In the genomic region with DNA sequence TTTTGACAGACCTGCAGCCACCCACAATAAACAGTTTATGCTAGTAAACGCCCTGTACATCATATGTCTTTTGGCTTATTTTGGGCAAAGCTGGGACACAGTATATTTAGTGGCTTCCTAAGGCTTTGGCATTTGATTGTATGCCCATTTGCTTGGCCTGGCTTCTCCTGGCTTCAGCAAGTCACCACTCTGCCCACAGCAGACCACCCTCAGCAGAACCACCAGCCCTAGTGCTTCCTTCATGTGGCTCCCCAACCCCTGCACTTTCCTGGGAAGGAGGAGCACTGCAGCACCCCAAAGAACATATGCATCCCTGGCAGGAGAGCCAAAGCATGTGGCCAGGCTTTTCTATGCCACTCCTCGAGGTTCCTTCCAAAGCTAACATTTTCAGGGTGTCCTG, we compare ENCODE assay signal across 33 mouse cellular contexts.
DNase-seq lines count a peak whose midpoint lies in the region; ATAC-seq and TF ChIP-seq lines count a peak whose summit lies in the region.
"Had no signal": no experiment of that assay in that cellular context is flagged by ENCODE, and none has a peak within 500 bp of the region (broad histone marks: within the 10 kb centered on the region; RNA-seq: fewer than 3 reads in every experiment).

No protein-coding gene starts in this region.

- DNase-seq in frontal cortex, postnatal 10 days (ENCODE audit: low spot score in 2 of 2) = no peak
- peak; percentile 18 to 41 for DNase-seq in left cerebral cortex, postnatal 36 days (ENCODE audit: low spot score in 2 of 2)
- DNase-seq in left cerebral cortex, adult 8-10 months (ENCODE audit: low spot score in 2 of 2) = no peak
- DNase-seq in forebrain, postnatal 0 days = no peak
- DNase-seq in stomach, postnatal 0 days (ENCODE audit: low spot score) = no peak
- DNase-seq: adrenal gland, adult 8-10 months; cerebellum, adult 9-11 months; embryo, embryonic 11 days; gastrocnemius, postnatal 25 days; heart, adult 11 months; heart, postnatal 4 days; kidney, adult 11 months; kidney, postnatal 25 days; liver; lung, adult 2 months; lung, postnatal 10 days; right cerebral cortex, postnatal 14 days; spleen, adult 18-20 months; thymus, adult 18-20 months; thymus, postnatal 25 days had no signal

- intact Hi-C loops in left cerebral cortex, postnatal 36 days (cut with DNase I) = no loop called here

- ATAC-seq in frontal cortex, adult (ENCODE audit: low TSS enrichment) = peak; percentile 69
- ATAC-seq in embryonic facial prominence, embryonic 12.5 days (ENCODE audit: insufficient number of reproducible peaks, insufficient read depth, low FRiP score, low TSS enrichment) = no peak
- ATAC-seq in limb, embryonic 12.5 days (ENCODE audit: insufficient number of reproducible peaks, insufficient read depth, low FRiP score, low TSS enrichment, low read depth) = no peak
- ATAC-seq in forebrain, postnatal 0 days = no peak
- no peak for ATAC-seq in stomach, postnatal 0 days (ENCODE audit: low FRiP score, low TSS enrichment)
- ATAC-seq: activated CD4-positive, CD25-positive, alpha-beta regulatory T cell, adult 4 months; forebrain, embryonic 15.5 days; inflammation-experienced regulatory T-cells, adult 6 months; midbrain, embryonic 16.5 days had no signal

- H3K4me1 ChIP-seq in embryonic facial prominence, embryonic 12.5 days = peaks cover 8% of the 10 kb centered on the region; the same call in 1 of the 2 replicates
- peaks cover 20% of the 10 kb centered on the region for H3K4me1 ChIP-seq in limb, embryonic 12.5 days (replicated peaks)
- H3K4me1 ChIP-seq in forebrain, postnatal 0 days (ENCODE audit: insufficient read depth) = no peaks in the 10 kb centered on the region
- H3K4me1 ChIP-seq in stomach, postnatal 0 days (replicated peaks; ENCODE audit: control insufficient read depth, insufficient read depth) = no peaks in the 10 kb centered on the region
- H3K4me1 ChIP-seq: forebrain, embryonic 15.5 days; kidney, embryonic 15.5 days had no signal

- H3K4me2 ChIP-seq in embryonic facial prominence, embryonic 12.5 days (replicated peaks) = no peak overlapping the region
- no peak overlapping the region for H3K4me2 ChIP-seq in limb, embryonic 12.5 days
- H3K4me2 ChIP-seq in forebrain, postnatal 0 days (ENCODE audit: low read depth) = no peak overlapping the region
- H3K4me2 ChIP-seq in stomach, postnatal 0 days (replicated peaks; ENCODE audit: low read depth) = no peak overlapping the region
- H3K4me2 ChIP-seq: forebrain, embryonic 15.5 days; hindbrain, embryonic 15.5 days; kidney, embryonic 15.5 days had no signal

- no peaks in the 10 kb centered on the region for H3K9me3 ChIP-seq in embryonic facial prominence, embryonic 12.5 days
- no peaks in the 10 kb centered on the region for H3K9me3 ChIP-seq in limb, embryonic 12.5 days
- H3K9me3 ChIP-seq in forebrain, postnatal 0 days (ENCODE audit: low read length) = no peaks in the 10 kb centered on the region
- H3K9me3 ChIP-seq in stomach, postnatal 0 days (ENCODE audit: control insufficient read depth, low read length) = no peaks in the 10 kb centered on the region
- H3K9me3 ChIP-seq: forebrain, embryonic 15.5 days; heart, embryonic 10.5 days; hindbrain, embryonic 15.5 days; kidney, embryonic 15.5 days had no signal

- TF ChIP-seq EP300 in stomach, postnatal 0 days (optimal IDR thresholded peaks at IDR 0.05) = no peak

- no peak for TF ChIP-seq CTCF in forebrain, postnatal 0 days (IDR thresholded peaks at IDR 0.05; ENCODE audit: low read depth)
- TF ChIP-seq CTCF in stomach, postnatal 0 days (IDR thresholded peaks at IDR 0.05; ENCODE audit: low read depth) = no peak

- no peak overlapping the region for H3K4me3 ChIP-seq in embryonic facial prominence, embryonic 12.5 days
- H3K4me3 ChIP-seq in limb, embryonic 12.5 days (replicated peaks) = no peak overlapping the region
- H3K4me3 ChIP-seq in forebrain, postnatal 0 days (ENCODE audit: low read depth, low read length) = no peak overlapping the region
- H3K4me3 ChIP-seq in stomach, postnatal 0 days (ENCODE audit: low read depth, low read length) = no peak overlapping the region
- H3K4me3 ChIP-seq: forebrain, embryonic 15.5 days; heart, embryonic 10.5 days; hindbrain, embryonic 15.5 days; kidney, embryonic 15.5 days had no signal

- no peaks in the 10 kb centered on the region for H3K27me3 ChIP-seq in embryonic facial prominence, embryonic 12.5 days
- H3K27me3 ChIP-seq in limb, embryonic 12.5 days = no peaks in the 10 kb centered on the region
- H3K27me3 ChIP-seq in forebrain, postnatal 0 days (ENCODE audit: insufficient read depth, low read length) = no peaks in the 10 kb centered on the region
- no peaks in the 10 kb centered on the region for H3K27me3 ChIP-seq in stomach, postnatal 0 days (ENCODE audit: control insufficient read depth, insufficient read depth, low read length)
- H3K27me3 ChIP-seq: CH12.LX; forebrain, embryonic 15.5 days; hindbrain, embryonic 15.5 days; kidney, embryonic 15.5 days had no signal

- WGBS in embryonic facial prominence, embryonic 12.5 days = 50% methylated on average over 2 of the region's 2 CpGs
- WGBS in limb, embryonic 12.5 days = 58% methylated on average over 2 of the region's 2 CpGs
- WGBS in forebrain, postnatal 0 days = 61% methylated on average over 2 of the region's 2 CpGs
- whole genome bisulfite sequencing in stomach, postnatal 0 days = 60% methylated on average over 2 of the region's 2 CpGs

- H3K27ac ChIP-seq in embryonic facial prominence, embryonic 12.5 days = peak overlapping the region; percentile 41; the same call in 1 of the 2 replicates
- peak overlapping the region; percentile 87 for H3K27ac ChIP-seq in limb, embryonic 12.5 days
- H3K27ac ChIP-seq in forebrain, postnatal 0 days (ENCODE audit: low read depth, low read length) = no peak overlapping the region
- no peak overlapping the region for H3K27ac ChIP-seq in stomach, postnatal 0 days (replicated peaks)
- H3K27ac ChIP-seq: forebrain, embryonic 15.5 days; heart, embryonic 10.5 days; hindbrain, embryonic 15.5 days; kidney, embryonic 15.5 days; liver, embryonic 14.5 days; macrophage had no signal

- H3K9ac ChIP-seq in embryonic facial prominence, embryonic 12.5 days = no peak overlapping the region
- no peak overlapping the region for H3K9ac ChIP-seq in limb, embryonic 12.5 days (replicated peaks)
- no peak overlapping the region for H3K9ac ChIP-seq in forebrain, postnatal 0 days
- no peak overlapping the region for H3K9ac ChIP-seq in stomach, postnatal 0 days (ENCODE audit: low read length)
- H3K9ac ChIP-seq: forebrain, embryonic 15.5 days; hindbrain, embryonic 15.5 days; kidney, embryonic 15.5 days; liver, embryonic 14.5 days had no signal

- no peaks in the 10 kb centered on the region for H3K36me3 ChIP-seq in embryonic facial prominence, embryonic 12.5 days
- H3K36me3 ChIP-seq in limb, embryonic 12.5 days = no peaks in the 10 kb centered on the region
- no peaks in the 10 kb centered on the region for H3K36me3 ChIP-seq in forebrain, postnatal 0 days (ENCODE audit: insufficient read depth)
- H3K36me3 ChIP-seq in stomach, postnatal 0 days (ENCODE audit: control insufficient read depth, insufficient read depth, low read length) = no peaks in the 10 kb centered on the region
- H3K36me3 ChIP-seq: forebrain, embryonic 15.5 days; heart, embryonic 10.5 days; hindbrain, embryonic 15.5 days; kidney, embryonic 15.5 days had no signal

Comparison
In these comparisons a context has a peak if more than half of its experiments do, and no peak if none do; other contexts are left out.
1. DNase-seq: peak in left cerebral cortex, postnatal 36 days (2 of 2); none in frontal cortex, postnatal 10 days (0 of 2), left cerebral cortex, adult 8-10 months (0 of 2), forebrain, postnatal 0 days (single experiment) and stomach, postnatal 0 days (single experiment).
2. H3K27ac ChIP-seq: peak in embryonic facial prominence, embryonic 12.5 days (single experiment) and limb, embryonic 12.5 days (single experiment); none in forebrain, postnatal 0 days (single experiment) and stomach, postnatal 0 days (single experiment).